ENCODE assay signal across 15 mouse cellular contexts in genomic region chr13:72833326-72833725, GRCm38 (mm10).
"Had no signal": no experiment of that assay in that cellular context is flagged by ENCODE, and none has a peak within 500 bp of the region (broad histone marks: within the 10 kb centered on the region; RNA-seq: fewer than 3 reads in every experiment).

No protein-coding gene starts in this region.

- H3K4me1 ChIP-seq: limb, embryonic 12.5 days; limb, embryonic 15.5 days; liver, embryonic 15.5 days had no signal

- H3K36me3 ChIP-seq: limb, embryonic 12.5 days; limb, embryonic 15.5 days; liver, embryonic 15.5 days had no signal

- H3K27ac ChIP-seq: limb, embryonic 12.5 days; limb, embryonic 15.5 days; liver, embryonic 15.5 days had no signal

- H3K27me3 ChIP-seq: limb, embryonic 15.5 days; liver, embryonic 15.5 days had no signal

- H3K9me3 ChIP-seq: limb, embryonic 12.5 days; limb, embryonic 15.5 days; liver, embryonic 15.5 days had no signal

- H3K4me2 ChIP-seq: limb, embryonic 12.5 days; limb, embryonic 15.5 days; liver, embryonic 15.5 days; midbrain, embryonic 11.5 days had no signal

- DNase-seq: kidney, adult 18-20 months; kidney, adult 9 months; kidney, postnatal 14 days; kidney, postnatal 4 days; left cerebral cortex, postnatal 4 days; lung, adult 2 months; lung, postnatal 14 days; lung, postnatal 4 days; midbrain, embryonic 14.5 days; thymus, adult 18-20 months; thymus, postnatal 4 days had no signal

- H3K9ac ChIP-seq: limb, embryonic 12.5 days; limb, embryonic 15.5 days; liver, embryonic 15.5 days had no signal

- H3K4me3 ChIP-seq: limb, embryonic 12.5 days; limb, embryonic 15.5 days; liver, embryonic 15.5 days had no signal
